Mouse (Mus musculus): ENCODE measurements at regions not wholly inside any gene's neighbourhood (a gene's known extent, or its start where the extent isn't known, plus 50 kb on each side); places are given as distances from the start of the nearest gene placed in this dataset.

DNA sequence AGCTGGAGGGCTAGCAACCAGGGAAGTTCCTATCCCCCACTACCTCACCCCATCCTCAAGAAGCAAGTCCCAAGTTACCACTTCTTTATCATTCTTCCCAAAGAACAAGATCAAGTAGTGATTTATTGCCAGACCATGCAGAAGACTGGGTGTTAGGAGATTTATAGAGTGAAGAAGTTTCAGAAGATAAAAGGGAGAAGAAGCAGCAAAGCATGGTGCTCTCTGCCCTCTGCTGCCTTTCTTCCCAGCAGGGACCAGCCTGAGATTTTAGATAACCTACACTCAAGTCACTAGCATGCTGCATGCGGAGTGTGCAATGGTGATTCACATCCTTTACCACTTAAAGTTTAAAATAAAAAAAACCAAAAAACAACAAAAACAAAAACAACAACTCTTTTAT is 79.7 kb upstream of the Cacna2d1 start:
- Histone ChIP-seq H3K27ac (ENCODE audit: control insufficient read depth, insufficient read depth, low read length) (no peak overlapping the region), H3K4me1 (replicated peaks; ENCODE audit: control insufficient read depth, insufficient read depth, low read length) (no peaks in the 10 kb centered on the region), H3K4me3 (ENCODE audit: control insufficient read depth, insufficient read depth, low read length) (no peak overlapping the region), H3K27me3 (ENCODE audit: control insufficient read depth, insufficient read depth, low read length) (no peaks in the 10 kb centered on the region), H3K36me3 (ENCODE audit: control insufficient read depth, insufficient read depth, low read length) (no peaks in the 10 kb centered on the region)
- 91% methylated on average over 1 of the region's 1 CpGs for WGBS
- TF ChIP-seq CTCF (IDR thresholded peaks at IDR 0.05; ENCODE audit: borderline replicate concordance, control insufficient read depth, extremely low read depth, insufficient read depth, low read length, poor library complexity) (no peak), POLR2A (IDR thresholded peaks at IDR 0.05; ENCODE audit: control insufficient read depth, extremely low read depth, insufficient read depth, low read length, poor library complexity) (no peak)
- DNase-seq, result no peak

DNA sequence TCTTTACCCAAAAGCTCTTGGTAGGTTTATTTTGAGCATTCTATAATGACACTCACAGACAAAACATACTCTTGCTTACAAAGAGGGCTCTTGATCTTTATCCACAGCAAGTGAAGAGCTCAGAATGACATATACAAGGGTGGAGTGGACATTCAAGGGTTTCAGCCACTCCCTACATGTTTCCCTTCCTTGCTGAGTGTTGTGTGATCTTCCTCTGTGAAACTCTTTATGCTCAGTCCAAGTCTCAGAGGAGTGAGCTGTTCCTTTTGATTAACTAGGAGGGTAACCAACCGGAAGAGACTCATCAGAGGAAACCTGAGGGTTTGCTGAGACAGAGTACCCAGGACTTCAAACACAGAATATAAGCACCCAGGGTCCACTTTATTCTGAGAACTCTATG is 77.5 kb upstream of the Cacna2d1 start:
- TF ChIP-seq POLR2A (IDR thresholded peaks at IDR 0.05; ENCODE audit: control insufficient read depth, extremely low read depth, insufficient read depth, low read length, poor library complexity) (no peak), CTCF (IDR thresholded peaks at IDR 0.05; ENCODE audit: borderline replicate concordance, control insufficient read depth, extremely low read depth, insufficient read depth, low read length, poor library complexity) (no peak)
- DNase-seq, result no peak
- Histone ChIP-seq H3K27ac (ENCODE audit: control insufficient read depth, insufficient read depth, low read length) (no peak overlapping the region), H3K36me3 (ENCODE audit: control insufficient read depth, insufficient read depth, low read length) (no peaks in the 10 kb centered on the region), H3K4me3 (ENCODE audit: control insufficient read depth, insufficient read depth, low read length) (no peak overlapping the region), H3K4me1 (replicated peaks; ENCODE audit: control insufficient read depth, insufficient read depth, low read length) (no peaks in the 10 kb centered on the region), H3K27me3 (ENCODE audit: control insufficient read depth, insufficient read depth, low read length) (no peaks in the 10 kb centered on the region)
- WGBS, result 88% methylated on average over 1 of the region's 1 CpGs

DNA sequence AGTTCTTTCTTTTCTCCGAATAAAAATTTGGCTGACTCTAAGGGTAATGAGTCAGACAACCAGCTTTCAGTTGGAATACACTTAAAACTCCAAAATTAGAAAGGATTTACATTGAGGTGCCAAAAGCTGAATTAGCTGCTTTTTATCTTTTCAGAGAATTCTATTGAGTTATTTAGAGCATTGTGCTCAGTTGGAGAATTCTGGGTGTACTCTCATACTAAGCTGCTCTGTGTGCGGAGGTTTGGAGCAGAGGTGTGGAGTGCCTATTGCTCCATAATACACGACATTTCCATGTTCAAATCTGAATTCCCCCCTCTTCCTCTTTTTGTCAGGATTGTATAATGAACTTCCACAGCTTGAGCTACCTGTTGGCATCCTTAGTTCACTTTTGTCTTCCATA is 60.4 kb upstream of the Cacna2d1 start:
- WGBS, result 87% methylated on average over 3 of the region's 3 CpGs
- Histone ChIP-seq H3K4me1 (replicated peaks; ENCODE audit: control insufficient read depth, insufficient read depth, low read length) (no peaks in the 10 kb centered on the region), H3K4me3 (ENCODE audit: control insufficient read depth, insufficient read depth, low read length) (no peak overlapping the region), H3K27me3 (ENCODE audit: control insufficient read depth, insufficient read depth, low read length) (no peaks in the 10 kb centered on the region), H3K36me3 (ENCODE audit: control insufficient read depth, insufficient read depth, low read length) (no peaks in the 10 kb centered on the region), H3K27ac (ENCODE audit: control insufficient read depth, insufficient read depth, low read length) (no peak overlapping the region)
- no peak for DNase-seq
- TF ChIP-seq CTCF (IDR thresholded peaks at IDR 0.05; ENCODE audit: borderline replicate concordance, control insufficient read depth, extremely low read depth, insufficient read depth, low read length, poor library complexity), result no peak
- no peak for TF ChIP-seq POLR2A (IDR thresholded peaks at IDR 0.05; ENCODE audit: control insufficient read depth, extremely low read depth, insufficient read depth, low read length, poor library complexity)

DNA sequence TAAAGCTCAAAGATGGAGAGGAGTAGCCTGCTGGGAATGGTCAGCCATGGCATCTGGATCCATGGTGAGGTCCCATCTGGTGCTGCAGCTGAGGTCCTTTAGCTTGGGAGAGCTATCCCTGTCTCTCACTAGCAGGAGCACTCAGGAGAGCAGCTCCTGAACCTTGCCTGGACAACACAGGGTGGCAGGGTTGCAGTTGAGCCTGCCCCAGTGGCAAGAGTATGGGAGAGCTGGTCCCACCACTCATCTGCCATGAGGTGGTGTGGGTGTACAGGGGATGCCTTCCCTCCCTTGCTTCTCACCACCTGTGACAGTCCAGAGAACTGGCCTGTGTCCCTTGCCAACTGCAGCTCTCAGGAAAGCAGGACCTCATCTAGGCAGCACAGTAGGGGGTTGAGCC is 51.5 kb upstream of the Cacna2d1 start:
- no peak for DNase-seq
- H3K4me1 ChIP-seq (replicated peaks; ENCODE audit: control insufficient read depth, insufficient read depth, low read length), result no peaks in the 10 kb centered on the region
- H3K36me3 ChIP-seq (ENCODE audit: control insufficient read depth, insufficient read depth, low read length), result no peaks in the 10 kb centered on the region
- H3K27me3 ChIP-seq (ENCODE audit: control insufficient read depth, insufficient read depth, low read length), result no peaks in the 10 kb centered on the region
- H3K4me3 ChIP-seq (ENCODE audit: control insufficient read depth, insufficient read depth, low read length), result no peak overlapping the region
- TF ChIP-seq CTCF (IDR thresholded peaks at IDR 0.05; ENCODE audit: borderline replicate concordance, control insufficient read depth, extremely low read depth, insufficient read depth, low read length, poor library complexity), result no peak
- no peak for TF ChIP-seq POLR2A (IDR thresholded peaks at IDR 0.05; ENCODE audit: control insufficient read depth, extremely low read depth, insufficient read depth, low read length, poor library complexity)
- H3K27ac ChIP-seq (ENCODE audit: control insufficient read depth, insufficient read depth, low read length), result no peak overlapping the region

All from thymus, adult 2 months (tissue).